Mouse (Mus musculus) intestine, postnatal 0 days (tissue): Measurements from ENCODE around the gene Add1. TPM values are rescaled to one million over a fixed set of nuclear protein-coding genes. Genes with fewer than 3 reads are reported as not detected.
A peak's percentile ranks its signal among the peaks of the same experiment; 100 is the strongest.

Experiments
- ATAC-seq: fragments of 200-750 bp; cut with Nextera tagmentation; 2 replicates; pipeline ENCODE4 v1.8.0; 2017; ENCODE audit warnings: mild to moderate bottlenecking, moderate TSS enrichment, moderate library complexity
- H3K27ac ChIP-seq: fragments of 300-500 bp; sonication (generic); 2 replicates; pipeline ENCODE4 v1.5.1; 2014; ENCODE audit warnings: mild to moderate bottlenecking, low read depth, low read length, moderate library complexity
- H3K27me3 ChIP-seq: fragments of 300-500 bp; sonication (generic); replicated peaks from 2 replicates; pipeline ENCODE4 v1.6.1; 2014; ENCODE audit warnings: low read length, mixed read lengths; ENCODE audit not compliant: control insufficient read depth, insufficient read depth
- H3K36me3 ChIP-seq: fragments of 300-500 bp; sonication (generic); 2 replicates; pipeline ENCODE4 v1.6.1; 2014; ENCODE audit warnings: mild to moderate bottlenecking, moderate library complexity; ENCODE audit not compliant: control insufficient read depth, insufficient read depth
- H3K4me1 ChIP-seq: fragments of 300-500 bp; sonication (generic); replicated peaks from 2 replicates; pipeline ENCODE4 v1.6.1; 2014; ENCODE audit warnings: antibody characterized with exemption, low read length, mixed read lengths; ENCODE audit not compliant: control insufficient read depth, insufficient read depth
- H3K4me2 ChIP-seq: fragments of 300-500 bp; sonication (generic); replicated peaks from 2 replicates; pipeline ENCODE4 v1.6.1; 2014; ENCODE audit warnings: low read depth, mild to moderate bottlenecking, moderate library complexity
- H3K4me3 ChIP-seq: fragments of 300-500 bp; sonication (generic); 2 replicates; pipeline ENCODE4 v1.5.1; 2014; ENCODE audit warnings: low read depth, low read length
- H3K9ac ChIP-seq: fragments of 300-500 bp; sonication (generic); 2 replicates; pipeline ENCODE4 v1.6.1; 2014; ENCODE audit warnings: mild to moderate bottlenecking, low read depth, low read length
- H3K9me3 ChIP-seq: fragments of 300-500 bp; sonication (generic); 2 replicates; pipeline ENCODE4 v1.6.1; 2016; ENCODE audit warnings: mixed run types; ENCODE audit not compliant: control insufficient read depth
- CTCF ChIP-seq: sonication (generic); IDR thresholded peaks from 2 replicates; pipeline ENCODE4 v1.5.1; 2016; ENCODE audit warnings: low read depth, mild to moderate bottlenecking, control low read depth, antibody characterized with exemption, moderate library complexity
- WGBS: fragments of 180-500 bp; shearing (Covaris S2); extraction: QIAGEN DNeasy Blood & Tissue Kit; methylation state at CpG from one replicate; pipeline ENCODE4 v1.1.7; 2014; 5-methylcytosine and 5-hydroxymethylcytosine counted together
- polyA plus RNA-seq: library from polyadenylated mRNA; unstranded; fragments of >200 nt; fragmentation: Nextera tagmentation; extraction: Ambion mirVana; gene quantifications from 2 replicates; pipeline ENCODE4 v1.2.1, GENCODE M21; 2015

Gene Add1
- polyA plus RNA-seq, 1 experiment from 2014 or later = 62.7 TPM

- no peak overlapping the region for H3K4me3 ChIP-seq
- H3K36me3 ChIP-seq = no peaks in the 10 kb centered on the region
- no peak overlapping the region for H3K4me2 ChIP-seq
- no peak overlapping the region for H3K9ac ChIP-seq
- no peak for ATAC-seq
- no peaks in the 10 kb centered on the region for H3K27me3 ChIP-seq
- no peak overlapping the region for H3K27ac ChIP-seq
- no peak for TF ChIP-seq CTCF
- H3K9me3 ChIP-seq = no peaks in the 10 kb centered on the region
- peaks cover 7% of the 10 kb centered on the region for H3K4me1 ChIP-seq
- 84% methylated on average over 5 of the region's 5 CpGs for WGBS
Observed at GRCm38 (mm10) chr5:34528724-34529123, 44.7 kb upstream of the Add1 start.

DNA sequence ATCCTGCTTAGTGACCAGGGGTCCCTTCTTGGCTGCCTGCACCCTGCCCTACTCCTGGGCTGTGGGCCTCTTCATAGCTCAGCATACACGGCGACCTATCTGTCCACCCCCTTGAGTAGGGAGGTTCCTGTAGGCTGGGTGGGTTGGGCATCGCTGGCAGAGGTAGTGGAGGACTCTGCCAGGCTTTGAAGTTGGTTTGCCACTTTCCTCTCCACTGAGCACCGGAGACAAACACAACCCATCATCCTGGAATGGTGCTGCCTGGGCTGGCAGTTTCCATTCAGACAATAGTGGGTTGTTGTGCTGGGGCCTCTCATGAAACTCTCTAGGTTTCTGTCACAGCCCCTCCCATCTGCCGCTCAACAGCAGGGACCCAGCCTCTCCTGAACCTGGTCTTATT lies 43.3 kb upstream of the Add1 start:
- peaks cover 7% of the 10 kb centered on the region for H3K4me1 ChIP-seq
- H3K9ac ChIP-seq = no peak overlapping the region
- no peaks in the 10 kb centered on the region for H3K36me3 ChIP-seq
- WGBS = 55% methylated on average over 5 of the region's 5 CpGs
- H3K27me3 ChIP-seq = no peaks in the 10 kb centered on the region
- peak overlapping the region; percentile 29; the same call in 1 of the 2 replicates for H3K27ac ChIP-seq
- peak; percentile 19 for ATAC-seq
- H3K4me3 ChIP-seq = no peak overlapping the region
- no peak for TF ChIP-seq CTCF
- H3K4me2 ChIP-seq = no peak overlapping the region; the same call in 1 of the 2 replicates
- no peaks in the 10 kb centered on the region for H3K9me3 ChIP-seq

DNA sequence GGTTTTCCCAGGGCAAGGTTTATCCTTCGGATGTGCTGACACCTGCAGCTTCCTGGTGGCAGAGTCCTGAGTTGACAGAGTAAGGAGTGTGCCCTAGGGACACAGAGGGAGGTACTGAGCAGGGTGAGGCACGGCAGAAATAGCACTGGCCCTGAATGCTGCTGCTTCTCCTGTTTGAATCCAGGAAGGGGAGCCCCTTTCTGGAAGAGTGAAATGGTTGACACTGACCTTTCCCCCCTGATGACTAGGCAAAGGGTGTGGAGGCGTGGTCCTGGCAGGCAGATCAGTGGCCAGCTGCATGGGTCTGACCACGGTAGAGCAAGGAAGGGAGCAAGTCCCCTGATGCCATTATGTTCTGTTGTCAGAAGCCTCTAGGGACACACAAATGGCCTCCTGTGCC lies 42.8 kb upstream of the Add1 start:
- 31% methylated on average over 4 of the region's 4 CpGs for WGBS
- H3K4me3 ChIP-seq = no peak overlapping the region
- no peak overlapping the region; the same call in 1 of the 2 replicates for H3K4me2 ChIP-seq
- H3K27ac ChIP-seq = peak overlapping the region; percentile 29; the same call in 1 of the 2 replicates
- H3K9me3 ChIP-seq = no peaks in the 10 kb centered on the region
- peak; percentile 83 for ATAC-seq
- H3K9ac ChIP-seq = no peak overlapping the region
- H3K36me3 ChIP-seq = no peaks in the 10 kb centered on the region
- peak; percentile 61 for TF ChIP-seq CTCF
- H3K4me1 ChIP-seq = peaks cover 7% of the 10 kb centered on the region
- H3K27me3 ChIP-seq = no peaks in the 10 kb centered on the region

DNA sequence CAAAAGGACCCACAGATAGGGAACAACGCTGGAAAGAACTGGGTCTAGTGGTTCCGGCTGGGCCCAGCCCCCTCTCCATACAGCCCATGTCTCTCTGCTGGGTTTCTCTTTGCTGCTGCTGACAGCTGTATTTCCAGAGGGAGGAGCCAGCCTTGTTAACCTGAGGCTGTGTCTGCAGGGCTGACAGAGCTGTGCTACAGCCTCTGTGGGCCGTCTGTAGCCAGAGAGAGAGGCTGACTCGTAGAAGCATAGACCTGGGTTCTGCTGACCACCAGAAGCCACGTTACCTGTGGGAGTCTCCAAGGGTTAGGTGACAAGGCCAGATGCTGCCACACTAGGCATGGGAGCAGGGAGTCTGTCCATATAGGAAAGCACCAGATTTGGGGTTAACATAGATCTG lies 40.4 kb upstream of the Add1 start:
- H3K36me3 ChIP-seq = no peaks in the 10 kb centered on the region
- no peak overlapping the region for H3K4me3 ChIP-seq
- H3K4me1 ChIP-seq = peaks cover 7% of the 10 kb centered on the region
- no peak overlapping the region for H3K9ac ChIP-seq
- H3K4me2 ChIP-seq = no peak overlapping the region
- H3K9me3 ChIP-seq = no peaks in the 10 kb centered on the region
- no peak for ATAC-seq
- no peak for TF ChIP-seq CTCF
- H3K27ac ChIP-seq = no peak overlapping the region
- 69% methylated on average over 5 of the region's 5 CpGs for WGBS
- H3K27me3 ChIP-seq = no peaks in the 10 kb centered on the region

DNA sequence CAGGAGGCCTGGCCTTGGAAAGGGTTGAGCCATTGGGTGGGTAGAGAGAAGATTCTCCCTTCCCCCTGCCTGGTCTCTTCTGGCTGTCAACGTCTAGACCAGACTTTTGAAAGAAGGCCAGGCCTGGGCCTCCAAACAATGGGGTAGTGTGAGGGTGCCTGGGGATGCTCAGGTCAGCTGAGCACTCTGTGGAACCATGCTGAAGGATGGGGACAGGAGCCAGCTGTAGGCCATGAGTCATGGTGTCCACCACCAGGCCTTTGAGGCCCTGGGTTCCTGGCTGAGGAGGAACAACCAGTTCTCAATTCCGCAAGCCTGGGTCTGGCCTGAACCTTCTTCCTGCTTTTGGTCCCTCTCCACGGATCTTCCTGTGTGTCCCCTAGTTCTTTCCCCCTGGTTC lies 39.6 kb upstream of the Add1 start:
- TF ChIP-seq CTCF = no peak
- WGBS = 64% methylated on average over 3 of the region's 3 CpGs
- no peak overlapping the region for H3K27ac ChIP-seq
- no peak overlapping the region for H3K4me3 ChIP-seq
- H3K9me3 ChIP-seq = no peaks in the 10 kb centered on the region
- no peak overlapping the region for H3K9ac ChIP-seq
- no peak overlapping the region for H3K4me2 ChIP-seq
- H3K27me3 ChIP-seq = no peaks in the 10 kb centered on the region
- peaks cover 7% of the 10 kb centered on the region for H3K4me1 ChIP-seq
- ATAC-seq = no peak
- H3K36me3 ChIP-seq = no peaks in the 10 kb centered on the region

DNA sequence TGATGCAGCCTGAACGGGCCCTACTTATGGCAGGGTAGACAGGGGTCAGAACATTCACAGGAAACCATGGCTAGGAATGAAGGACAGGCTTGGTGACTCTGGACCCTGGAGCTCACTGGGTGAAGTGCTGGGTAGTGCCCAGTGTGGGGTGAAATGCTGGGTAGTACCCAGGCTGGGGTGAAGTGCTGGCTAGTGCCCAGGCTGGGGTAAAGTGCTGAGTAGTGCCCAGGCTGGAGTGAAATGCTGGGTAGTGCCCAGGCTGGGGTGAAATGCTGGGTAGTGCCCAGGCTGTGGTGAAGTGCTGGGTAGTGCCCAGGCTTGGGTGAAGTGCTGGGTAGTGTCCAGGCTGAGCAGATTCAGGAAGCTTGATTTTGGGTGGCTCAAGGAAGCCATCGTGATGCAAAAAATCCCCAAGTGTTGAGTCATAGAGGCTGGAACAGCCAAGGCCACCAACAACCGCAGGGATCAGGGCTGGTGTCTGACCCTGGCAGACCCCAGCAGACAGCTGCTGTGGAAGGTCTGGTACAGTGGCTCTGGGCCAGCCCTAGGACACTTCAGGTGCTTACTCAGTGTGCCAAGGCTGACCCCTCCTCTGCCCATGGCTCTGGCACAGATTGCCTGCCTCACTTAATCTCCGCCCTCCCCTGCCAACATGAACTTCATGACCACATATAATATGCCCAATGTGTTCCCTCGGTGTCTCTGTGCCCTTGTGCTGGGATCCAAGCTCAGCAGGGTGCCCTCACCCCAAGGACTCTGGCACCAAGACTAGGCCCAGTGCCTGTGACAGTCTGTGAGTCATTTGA lies 38.5 kb upstream of the Add1 start:
- H3K27me3 ChIP-seq = no peaks in the 10 kb centered on the region
- WGBS = 80% methylated on average over 5 of the region's 5 CpGs

More for the DNA sequence above, 38.5 kb upstream of the Add1 start:
- H3K9me3 ChIP-seq = no peaks in the 10 kb centered on the region
- no peak for TF ChIP-seq CTCF
- no peak overlapping the region for H3K4me3 ChIP-seq
- no peak overlapping the region for H3K27ac ChIP-seq
- no peak overlapping the region for H3K4me2 ChIP-seq
- peaks cover 7% of the 10 kb centered on the region for H3K4me1 ChIP-seq
- no peak overlapping the region for H3K9ac ChIP-seq
- no peak for ATAC-seq
- H3K36me3 ChIP-seq = no peaks in the 10 kb centered on the region
